Mouse (Mus musculus): ENCODE results near the gene Ufsp1. TPM values are rescaled to one million over a fixed set of nuclear protein-coding genes. Genes with fewer than 3 reads are reported as not detected.

Ufsp1 gene
- polyA plus RNA-seq, 1 experiment = 7.1 TPM

GRCm38 (mm10) chr5:137286655-137287031 lies 7.8 kb upstream of the Ufsp1 start:
- WGBS = 1% methylated on average over 16 of the region's 16 CpGs
- Histone ChIP-seq H3K4me3 (replicated peaks; ENCODE audit: extremely low read depth, low read depth, low read length) (no peak overlapping the region), H3K4me1 (ENCODE audit: control insufficient read depth, insufficient read depth, low read length) (peaks cover 8% of the 10 kb centered on the region)
- TF ChIP-seq POLR2A (IDR thresholded peaks at IDR 0.05; ENCODE audit: borderline replicate concordance, extremely low read depth, low read depth, low read length) (no peak), CTCF (IDR thresholded peaks at IDR 0.05; ENCODE audit: insufficient read depth, low read length) (peak; percentile 89)
- DNase-seq = peak; percentile 86

- Histone ChIP-seq H3K4me3 (replicated peaks; ENCODE audit: extremely low read depth, low read depth, low read length) (peak within 1 kb of the TSS; percentile 23), H3K4me1 (ENCODE audit: control insufficient read depth, insufficient read depth, low read length) (peaks cover 8% of the 10 kb centered on the region)
- TF ChIP-seq CTCF (IDR thresholded peaks at IDR 0.05; ENCODE audit: insufficient read depth, low read length) (no peak), POLR2A (IDR thresholded peaks at IDR 0.05; ENCODE audit: borderline replicate concordance, extremely low read depth, low read depth, low read length) (no peak)
- DNase-seq = no peak
- WGBS = 5% methylated on average over 40 of the region's 40 CpGs
These were observed 7.1 kb upstream of the Ufsp1 start, which contains the start of gene Ache for GRCm38 (mm10) chr5:137287032-137287952. TSS of gene Ache (plus strand) at chr5:137287519.

GRCm38 (mm10) chr5:137287953-137288743 lies 6.3 kb upstream of the Ufsp1 start:
- no peak for TF ChIP-seq CTCF (IDR thresholded peaks at IDR 0.05; ENCODE audit: insufficient read depth, low read length)
- TF ChIP-seq POLR2A (IDR thresholded peaks at IDR 0.05; ENCODE audit: borderline replicate concordance, extremely low read depth, low read depth, low read length) = no peak
- DNase-seq = no peak
- peaks cover 8% of the 10 kb centered on the region for H3K4me1 ChIP-seq (ENCODE audit: control insufficient read depth, insufficient read depth, low read length)
- no peak overlapping the region for H3K4me3 ChIP-seq (replicated peaks; ENCODE audit: extremely low read depth, low read depth, low read length)
- WGBS = under 1% methylated on average over 58 of the region's 65 CpGs

GRCm38 (mm10) chr5:137288999-137289470 lies 5.4 kb upstream of the Ufsp1 start:
- DNase-seq = no peak
- WGBS = 5% methylated on average over 25 of the region's 25 CpGs
- TF ChIP-seq CTCF (IDR thresholded peaks at IDR 0.05; ENCODE audit: insufficient read depth, low read length) (no peak), POLR2A (IDR thresholded peaks at IDR 0.05; ENCODE audit: borderline replicate concordance, extremely low read depth, low read depth, low read length) (no peak)
- Histone ChIP-seq H3K4me1 (ENCODE audit: control insufficient read depth, insufficient read depth, low read length) (peaks cover 8% of the 10 kb centered on the region), H3K4me3 (replicated peaks; ENCODE audit: extremely low read depth, low read depth, low read length) (no peak overlapping the region)

- no peak overlapping the region for H3K4me3 ChIP-seq (replicated peaks; ENCODE audit: extremely low read depth, low read depth, low read length)
- DNase-seq = no peak
- 65% methylated on average over 13 of the region's 13 CpGs for WGBS
These were observed 4.7 kb upstream of the Ufsp1 start for GRCm38 (mm10) chr5:137289591-137290365.

GRCm38 (mm10) chr5:137290677-137291076 lies 3.8 kb upstream of the Ufsp1 start:
- 21% methylated on average over 15 of the region's 15 CpGs for WGBS
- DNase-seq = peak; percentile 68
- Histone ChIP-seq H3K4me3 (replicated peaks; ENCODE audit: extremely low read depth, low read depth, low read length) (no peak overlapping the region), H3K4me1 (ENCODE audit: control insufficient read depth, insufficient read depth, low read length) (peaks cover 8% of the 10 kb centered on the region)
- no peak for TF ChIP-seq POLR2A (IDR thresholded peaks at IDR 0.05; ENCODE audit: borderline replicate concordance, extremely low read depth, low read depth, low read length)
- peak; percentile 46 for TF ChIP-seq CTCF (IDR thresholded peaks at IDR 0.05; ENCODE audit: insufficient read depth, low read length)

More at GRCm38 (mm10) chr5:137289591-137290365, 4.7 kb upstream of the Ufsp1 start:
- peaks cover 8% of the 10 kb centered on the region for H3K4me1 ChIP-seq (ENCODE audit: control insufficient read depth, insufficient read depth, low read length)
- TF ChIP-seq CTCF (IDR thresholded peaks at IDR 0.05; ENCODE audit: insufficient read depth, low read length) (no peak), POLR2A (IDR thresholded peaks at IDR 0.05; ENCODE audit: borderline replicate concordance, extremely low read depth, low read depth, low read length) (no peak)

- H3K4me1 ChIP-seq (ENCODE audit: control insufficient read depth, insufficient read depth, low read length) = peaks cover 8% of the 10 kb centered on the region
- TF ChIP-seq CTCF (IDR thresholded peaks at IDR 0.05; ENCODE audit: insufficient read depth, low read length) (no peak), POLR2A (IDR thresholded peaks at IDR 0.05; ENCODE audit: borderline replicate concordance, extremely low read depth, low read depth, low read length) (no peak)
- DNase-seq = no peak
- 76% methylated on average over 15 of the region's 15 CpGs for WGBS
- H3K4me3 ChIP-seq (replicated peaks; ENCODE audit: extremely low read depth, low read depth, low read length) = no peak overlapping the region
These were observed 3.0 kb upstream of the Ufsp1 start for GRCm38 (mm10) chr5:137291381-137291926.

- Histone ChIP-seq H3K4me1 (ENCODE audit: control insufficient read depth, insufficient read depth, low read length) (peaks cover 3% of the 10 kb centered on the region; the same call in 1 of the 2 replicates), H3K4me3 (replicated peaks; ENCODE audit: extremely low read depth, low read depth, low read length) (peak overlapping the region; percentile 58)
- under 1% methylated on average over 15 of the region's 15 CpGs for WGBS
- TF ChIP-seq POLR2A (IDR thresholded peaks at IDR 0.05; ENCODE audit: borderline replicate concordance, extremely low read depth, low read depth, low read length) = peak; percentile 45; the same call in 1 of the 2 replicates
- TF ChIP-seq CTCF (IDR thresholded peaks at IDR 0.05; ENCODE audit: insufficient read depth, low read length) = no peak
- peak; percentile 80 for DNase-seq
These were observed 1.1 kb upstream of the Ufsp1 start for GRCm38 (mm10) chr5:137293282-137293681.
